Comparison of ENCODE assay signal across 32 mouse cellular contexts in the genomic region with DNA sequence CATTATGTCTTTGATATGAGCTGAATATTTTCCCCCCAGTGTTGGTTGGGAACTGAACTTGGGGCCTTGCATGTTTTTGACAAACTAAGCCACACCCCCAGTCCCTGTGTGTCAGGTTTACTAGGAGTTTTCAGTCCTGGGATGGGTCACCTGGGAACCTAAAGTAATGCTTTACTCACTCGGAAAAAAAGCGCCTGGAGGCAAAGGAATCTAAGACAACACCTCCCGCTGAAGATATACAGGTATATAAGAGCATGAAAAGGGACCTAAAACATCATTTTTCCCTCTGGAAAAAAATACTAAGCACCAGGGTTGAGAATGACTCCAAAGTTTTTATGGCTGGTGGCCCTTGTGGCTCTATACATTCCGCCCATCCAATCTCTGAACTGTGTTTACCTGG. TPM values are rescaled to one million over a fixed set of nuclear protein-coding genes. Genes with fewer than 3 reads are reported as not detected.
"Had no signal": no experiment of that assay in that cellular context is flagged by ENCODE, and none has a peak within 500 bp of the region (broad histone marks: within the 10 kb centered on the region; RNA-seq: fewer than 3 reads in every experiment).

A gene (plus strand): TSS at position 301 of the 400 bp plus-strand sequence.

- H3K9ac ChIP-seq: embryonic facial prominence, embryonic 12.5 days; embryonic facial prominence, embryonic 13.5 days; embryonic facial prominence, embryonic 15.5 days; forebrain, embryonic 12.5 days; forebrain, embryonic 13.5 days; forebrain, embryonic 15.5 days; forebrain, postnatal 0 days had no signal

- H3K4me3 ChIP-seq: embryonic facial prominence, embryonic 10.5 days; embryonic facial prominence, embryonic 12.5 days; embryonic facial prominence, embryonic 13.5 days; embryonic facial prominence, embryonic 15.5 days; erythroblast, embryonic 14.5 days; forebrain, embryonic 10.5 days; forebrain, embryonic 12.5 days; forebrain, embryonic 13.5 days; forebrain, embryonic 15.5 days; gastrocnemius, adult 2 months had no signal

- ATAC-seq: forebrain, embryonic 13.5 days; forebrain, embryonic 14.5 days; forebrain, embryonic 15.5 days; forebrain, embryonic 16.5 days; forebrain, postnatal 0 days had no signal

- DNase-seq: cerebellum, adult 18-20 months; cerebellum, adult 2 months; cerebellum, adult 8-10 months; cerebellum, adult 9-10 months; cerebellum, adult 9-11 months; cerebellum, postnatal 10 days; cerebellum, postnatal 14 days; cerebellum, postnatal 25 days; cerebellum, postnatal 36 days; embryo, embryonic 11 days; forebrain, postnatal 0 days; gastrocnemius, adult 2 months; gastrocnemius, postnatal 10 days; gastrocnemius, postnatal 14 days; gastrocnemius, postnatal 25 days; gastrocnemius, postnatal 36 days; heart, adult 18-20 months had no signal

- H3K4me2 ChIP-seq: embryonic facial prominence, embryonic 12.5 days; embryonic facial prominence, embryonic 13.5 days; embryonic facial prominence, embryonic 15.5 days; forebrain, embryonic 12.5 days; forebrain, embryonic 13.5 days; forebrain, embryonic 15.5 days had no signal

- H3K9me3 ChIP-seq: embryonic facial prominence, embryonic 10.5 days; embryonic facial prominence, embryonic 12.5 days; embryonic facial prominence, embryonic 13.5 days; embryonic facial prominence, embryonic 15.5 days; forebrain, embryonic 10.5 days; forebrain, embryonic 12.5 days; forebrain, embryonic 13.5 days; forebrain, embryonic 15.5 days had no signal

- H3K27me3 ChIP-seq: embryonic facial prominence, embryonic 12.5 days; embryonic facial prominence, embryonic 13.5 days; embryonic facial prominence, embryonic 15.5 days; forebrain, embryonic 15.5 days had no signal

- H3K27ac ChIP-seq: embryonic facial prominence, embryonic 10.5 days; embryonic facial prominence, embryonic 12.5 days; embryonic facial prominence, embryonic 13.5 days; embryonic facial prominence, embryonic 15.5 days; forebrain, embryonic 10.5 days; forebrain, embryonic 12.5 days; forebrain, embryonic 13.5 days; forebrain, embryonic 15.5 days; gastrocnemius, adult 2 months had no signal

- H3K36me3 ChIP-seq: embryonic facial prominence, embryonic 10.5 days; embryonic facial prominence, embryonic 12.5 days; embryonic facial prominence, embryonic 13.5 days; embryonic facial prominence, embryonic 15.5 days; forebrain, embryonic 10.5 days; forebrain, embryonic 12.5 days; forebrain, embryonic 15.5 days had no signal

RNA-seq across cellular contexts. Expression of the gene that starts here (rescaled TPM):
- polyA plus RNA-seq: cerebellum, adult 2 months; cortical plate, adult 2 months; embryonic facial prominence, embryonic 14.5 days; embryonic facial prominence, embryonic 15.5 days; erythroblast, embryonic 14.5 days; forebrain, embryonic 13.5 days; forebrain, embryonic 14.5 days; forebrain, postnatal 0 days; frontal cortex, adult 2 months; gonadal fat pad, adult 2 months had no signal
